Mouse (Mus musculus): ENCODE results near the gene Sgms1.

Gene Sgms1

GRCm38 (mm10) chr19:32272475-32273260 is 116.8 kb downstream of the Sgms1 start:
- no peak for DNase-seq (ENCODE audit: low read depth in 1 of 2, low spot score in 2 of 2)

GRCm38 (mm10) chr19:32271455-32272200 is 117.9 kb downstream of the Sgms1 start:
- no peak for DNase-seq (ENCODE audit: low read depth in 1 of 2, low spot score in 2 of 2)

- DNase-seq (ENCODE audit: low read depth in 1 of 2, low spot score in 2 of 2) = no peak
Observed at GRCm38 (mm10) chr19:32269844-32270176, 119.7 kb downstream of the Sgms1 start.

GRCm38 (mm10) chr19:32269141-32269843 is 120.2 kb downstream of the Sgms1 start:
- no peak for DNase-seq (ENCODE audit: low read depth in 1 of 2, low spot score in 2 of 2)

- DNase-seq (ENCODE audit: low read depth in 1 of 2, low spot score in 2 of 2) = no peak
Observed at GRCm38 (mm10) chr19:32268562-32268961, 121.0 kb downstream of the Sgms1 start.

GRCm38 (mm10) chr19:32266385-32267252 is 122.9 kb downstream of the Sgms1 start:
- no peak for DNase-seq (ENCODE audit: low read depth in 1 of 2, low spot score in 2 of 2)

- DNase-seq (ENCODE audit: low read depth in 1 of 2, low spot score in 2 of 2) = no peak
Observed at GRCm38 (mm10) chr19:32263753-32264152, 125.8 kb downstream of the Sgms1 start.

- no peak for DNase-seq (ENCODE audit: low read depth in 1 of 2, low spot score in 2 of 2)
Observed at GRCm38 (mm10) chr19:32262805-32263572, 126.5 kb downstream of the Sgms1 start.

GRCm38 (mm10) chr19:32260869-32261688 is 128.4 kb downstream of the Sgms1 start:
- DNase-seq (ENCODE audit: low read depth in 1 of 2, low spot score in 2 of 2) = no peak

- no peak for DNase-seq (ENCODE audit: low read depth in 1 of 2, low spot score in 2 of 2)
Observed at GRCm38 (mm10) chr19:32259830-32260229, 129.7 kb downstream of the Sgms1 start.

- DNase-seq (ENCODE audit: low read depth in 1 of 2, low spot score in 2 of 2) = no peak
Observed at GRCm38 (mm10) chr19:32259048-32259447, 130.5 kb downstream of the Sgms1 start.

- DNase-seq (ENCODE audit: low read depth in 1 of 2, low spot score in 2 of 2) = no peak
Observed at GRCm38 (mm10) chr19:32258146-32258545, 131.4 kb downstream of the Sgms1 start.

GRCm38 (mm10) chr19:32257616-32258015 is 131.9 kb downstream of the Sgms1 start:
- DNase-seq (ENCODE audit: low read depth in 1 of 2, low spot score in 2 of 2) = no peak

GRCm38 (mm10) chr19:32256706-32257415 is 132.7 kb downstream of the Sgms1 start:
- no peak for DNase-seq (ENCODE audit: low read depth in 1 of 2, low spot score in 2 of 2)

- DNase-seq (ENCODE audit: low read depth in 1 of 2, low spot score in 2 of 2) = no peak
Observed at GRCm38 (mm10) chr19:32255429-32256185, 133.9 kb downstream of the Sgms1 start.

GRCm38 (mm10) chr19:32254739-32255344 is 134.7 kb downstream of the Sgms1 start:
- DNase-seq (ENCODE audit: low read depth in 1 of 2, low spot score in 2 of 2) = peak in 1 of 2 experiments; percentile 67

- DNase-seq (ENCODE audit: low read depth in 1 of 2, low spot score in 2 of 2) = no peak
Observed at GRCm38 (mm10) chr19:32254204-32254603, 135.3 kb downstream of the Sgms1 start.

GRCm38 (mm10) chr19:32252987-32253386 is 136.5 kb downstream of the Sgms1 start:
- no peak for DNase-seq (ENCODE audit: low read depth in 1 of 2, low spot score in 2 of 2)

Measured in monocyte, adult 2 months (primary cell).